Mouse (Mus musculus) midbrain, embryonic 11.5 days (tissue): ENCODE data around the gene Dcaf12l2. TPM values are rescaled to one million over a fixed set of nuclear protein-coding genes. Genes with fewer than 3 reads are reported as not detected.

ENCODE experiments used
- ATAC-seq: fragments of 200-750 bp; cut with Nextera tagmentation; 2 replicates; pipeline ENCODE4 v1.8.0; 2017; ENCODE audit warnings: moderate TSS enrichment, moderate library complexity; ENCODE audit not compliant: low FRiP score
- DNase-seq: peaks from one replicate; pipeline ENCODE4 v3.0.0; 2015; ENCODE audit warnings: low spot score; ENCODE audit errors: missing footprints
- H3K27ac ChIP-seq: fragments of 300-500 bp; sonication (generic); 2 replicates; pipeline ENCODE4 v1.5.1; 2014; ENCODE audit warnings: low read depth, low read length
- H3K27me3 ChIP-seq: fragments of 300-500 bp; sonication (generic); 2 replicates; pipeline ENCODE4 v1.6.1; 2014; ENCODE audit warnings: mild to moderate bottlenecking, low read length, moderate library complexity, mixed read lengths; ENCODE audit not compliant: control insufficient read depth, insufficient read depth
- H3K36me3 ChIP-seq: fragments of 300-500 bp; sonication (generic); 2 replicates; pipeline ENCODE4 v1.6.1; 2014; ENCODE audit warnings: mild to moderate bottlenecking, low read length, moderate library complexity, mixed read lengths; ENCODE audit not compliant: control insufficient read depth, insufficient read depth
- H3K4me1 ChIP-seq: fragments of 300-500 bp; sonication (generic); 2 replicates; pipeline ENCODE4 v1.6.1; 2014; ENCODE audit warnings: low read length; ENCODE audit not compliant: control insufficient read depth, insufficient read depth
- H3K4me2 ChIP-seq: fragments of 300-500 bp; sonication (generic); 2 replicates; pipeline ENCODE4 v1.6.1; 2014; ENCODE audit warnings: mild to moderate bottlenecking, moderate library complexity
- H3K4me3 ChIP-seq: fragments of 300-500 bp; sonication (generic); 2 replicates; pipeline ENCODE4 v1.5.1; 2014; ENCODE audit warnings: low read depth, low read length
- H3K9ac ChIP-seq: fragments of 300-500 bp; sonication (generic); 2 replicates; pipeline ENCODE4 v1.6.1; 2014; ENCODE audit warnings: low read length
- H3K9me3 ChIP-seq: fragments of 300-500 bp; sonication (generic); 2 replicates; pipeline ENCODE4 v1.6.1; 2016; ENCODE audit warnings: low read length; ENCODE audit not compliant: control insufficient read depth
- WGBS: fragments of 180-500 bp; shearing (Covaris S2); extraction: QIAGEN DNeasy Blood & Tissue Kit; methylation state at CpG from one replicate; pipeline ENCODE4 v1.1.7; 2014; 5-methylcytosine and 5-hydroxymethylcytosine counted together
- polyA plus RNA-seq: library from polyadenylated mRNA; unstranded; fragments of >200 nt; fragmentation: Nextera tagmentation; extraction: Ambion mirVana; gene quantifications from 2 replicates; pipeline ENCODE4 v1.2.1, GENCODE M21; 2014

Gene Dcaf12l2
- polyA plus RNA-seq = 1.2 TPM in 2 replicates

GRCm38 (mm10) chrX:44367646-44368521, at the start of gene Dcaf12l2:
Dcaf12l2 (minus strand) TSS chrX:44368342.
- WGBS = 20% methylated on average over 48 of the region's 57 CpGs
- Histone ChIP-seq H3K4me1 (no peaks in the 10 kb centered on the region), H3K27me3 (no peaks in the 10 kb centered on the region), H3K9ac (peak within 1 kb of the TSS; percentile 54; the same call in 1 of the 2 replicates), H3K27ac (no peak within 1 kb of the TSS), H3K9me3 (no peaks in the 10 kb centered on the region), H3K4me2 (peak within 1 kb of the TSS; percentile 56), H3K36me3 (no peaks in the 10 kb centered on the region), H3K4me3 (peak within 1 kb of the TSS; percentile 41)
- DNase-seq = peak; percentile 89
- peak; percentile 94 for ATAC-seq

GRCm38 (mm10) chrX:44367280-44367645, 879 bp downstream of the Dcaf12l2 start:
- DNase-seq = no peak

More at GRCm38 (mm10) chrX:44367280-44367645, 879 bp downstream of the Dcaf12l2 start:
- Histone ChIP-seq H3K4me2 (peak overlapping the region; percentile 56), H3K9me3 (no peaks in the 10 kb centered on the region), H3K27ac (no peak overlapping the region), H3K36me3 (no peaks in the 10 kb centered on the region), H3K4me1 (no peaks in the 10 kb centered on the region), H3K27me3 (no peaks in the 10 kb centered on the region), H3K9ac (no peak overlapping the region; the same call in 1 of the 2 replicates), H3K4me3 (peak overlapping the region; percentile 41; the same call in 1 of the 2 replicates)
- WGBS = 75% methylated on average over 14 of the region's 14 CpGs
- peak; percentile 45 for ATAC-seq
